Mouse (Mus musculus): ENCODE results near the gene BC037034.

DNA sequence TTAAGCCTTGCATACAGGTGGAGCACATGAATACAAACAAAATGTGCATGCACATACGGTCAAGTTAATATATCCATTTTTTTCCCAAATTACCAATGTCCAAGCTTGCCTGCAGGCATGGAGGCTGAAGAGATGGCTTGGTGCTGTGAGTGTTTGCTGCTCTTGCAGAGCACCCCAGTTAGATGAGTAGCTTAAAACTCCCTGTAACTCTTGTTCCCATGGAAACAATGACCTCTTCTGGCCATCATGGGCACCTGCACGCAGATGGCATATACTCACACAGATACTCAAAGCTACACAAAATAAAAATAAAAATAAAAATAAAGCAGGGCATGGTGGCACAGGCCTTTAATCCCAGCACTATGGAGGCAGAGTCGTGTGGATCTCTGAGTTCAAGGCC lies 10.8 kb downstream of the BC037034 start:
- TF ChIP-seq CTCF (IDR thresholded peaks at IDR 0.05; ENCODE audit: low read depth) (no peak), EP300 (IDR thresholded peaks at IDR 0.05; ENCODE audit: low read depth) (no peak)
